Mouse (Mus musculus): ENCODE data around the gene Zfr2. TPM values are rescaled to one million over a fixed set of nuclear protein-coding genes. Genes with fewer than 3 reads are reported as not detected.

Gene Zfr2
- polyA plus RNA-seq, 1 experiment from 2014 or later, result 2.3 TPM

GRCm38 (mm10) chr10:81195300-81195699, 37.7 kb upstream of the Zfr2 start:
- H3K9me3 ChIP-seq (ENCODE audit: low read length), result no peaks in the 10 kb centered on the region
- H3K4me1 ChIP-seq (ENCODE audit: insufficient read depth, low read depth, low read length), result peaks cover 9% of the 10 kb centered on the region; the same call in 1 of the 2 replicates
- H3K4me2 ChIP-seq (replicated peaks; ENCODE audit: low read depth, low read length), result no peak overlapping the region
- TF ChIP-seq CTCF (IDR thresholded peaks at IDR 0.05) (no peak), EP300 (IDR thresholded peaks at IDR 0.05) (no peak)
- H3K36me3 ChIP-seq (ENCODE audit: insufficient read depth, low read length), result 0 out of 2 replicates have a peak, but pooled peaks cover 2% of the 10 kb centered on the region
- no peak for DNase-seq (ENCODE audit: low spot score)
- H3K27ac ChIP-seq (ENCODE audit: low read length), result no peak overlapping the region
- 47% methylated on average over 4 of the region's 4 CpGs for WGBS
- H3K4me3 ChIP-seq (ENCODE audit: low read depth, low read length), result no peak overlapping the region
- no peak overlapping the region for H3K9ac ChIP-seq (replicated peaks; ENCODE audit: low read depth)
- peaks cover 9% of the 10 kb centered on the region; the same call in 1 of the 2 replicates for H3K27me3 ChIP-seq (replicated peaks; ENCODE audit: insufficient read depth, low read length)
- no peak for ATAC-seq

- WGBS, result 54% methylated on average over 11 of the region's 11 CpGs
- H3K4me1 ChIP-seq (ENCODE audit: insufficient read depth, low read depth, low read length), result peaks cover 7% of the 10 kb centered on the region; the same call in 1 of the 2 replicates
- H3K9ac ChIP-seq (replicated peaks; ENCODE audit: low read depth), result no peak overlapping the region
- no peak overlapping the region for H3K27ac ChIP-seq (ENCODE audit: low read length)
- no peaks in the 10 kb centered on the region for H3K9me3 ChIP-seq (ENCODE audit: low read length)
- DNase-seq (ENCODE audit: low spot score), result no peak
- H3K4me2 ChIP-seq (replicated peaks; ENCODE audit: low read depth, low read length), result no peak overlapping the region
- H3K36me3 ChIP-seq (ENCODE audit: insufficient read depth, low read length), result no peaks in the 10 kb centered on the region
- H3K27me3 ChIP-seq (replicated peaks; ENCODE audit: insufficient read depth, low read length), result peaks cover 9% of the 10 kb centered on the region; the same call in 1 of the 2 replicates
- no peak for ATAC-seq
- H3K4me3 ChIP-seq (ENCODE audit: low read depth, low read length), result no peak overlapping the region
- TF ChIP-seq EP300 (IDR thresholded peaks at IDR 0.05), result no peak
- no peak for TF ChIP-seq CTCF (IDR thresholded peaks at IDR 0.05)
These were observed 36.4 kb upstream of the Zfr2 start for GRCm38 (mm10) chr10:81196470-81197065.

GRCm38 (mm10) chr10:81197305-81197704, 35.6 kb upstream of the Zfr2 start:
- no peaks in the 10 kb centered on the region for H3K9me3 ChIP-seq (ENCODE audit: low read length)
- H3K9ac ChIP-seq (replicated peaks; ENCODE audit: low read depth), result no peak overlapping the region
- peaks cover 9% of the 10 kb centered on the region; the same call in 1 of the 2 replicates for H3K27me3 ChIP-seq (replicated peaks; ENCODE audit: insufficient read depth, low read length)
- H3K27ac ChIP-seq (ENCODE audit: low read length), result no peak overlapping the region
- H3K4me2 ChIP-seq (replicated peaks; ENCODE audit: low read depth, low read length), result no peak overlapping the region
- DNase-seq (ENCODE audit: low spot score) (no peak), ATAC-seq (no peak)
- no peaks in the 10 kb centered on the region for H3K36me3 ChIP-seq (ENCODE audit: insufficient read depth, low read length)
- no peaks in the 10 kb centered on the region for H3K4me1 ChIP-seq (ENCODE audit: insufficient read depth, low read depth, low read length)
- no peak overlapping the region for H3K4me3 ChIP-seq (ENCODE audit: low read depth, low read length)
- 59% methylated on average over 6 of the region's 6 CpGs for WGBS
- TF ChIP-seq CTCF (IDR thresholded peaks at IDR 0.05) (no peak), EP300 (IDR thresholded peaks at IDR 0.05) (no peak)

GRCm38 (mm10) chr10:81198230-81198629, 34.7 kb upstream of the Zfr2 start:
- H3K9ac ChIP-seq (replicated peaks; ENCODE audit: low read depth), result no peak overlapping the region

GRCm38 (mm10) chr10:81198990-81199389, 34.0 kb upstream of the Zfr2 start:
- no peak overlapping the region for H3K4me2 ChIP-seq (replicated peaks; ENCODE audit: low read depth, low read length)
- H3K27me3 ChIP-seq (replicated peaks; ENCODE audit: insufficient read depth, low read length), result peaks cover 9% of the 10 kb centered on the region; the same call in 1 of the 2 replicates
- WGBS, result 77% methylated on average over 6 of the region's 6 CpGs
- no peaks in the 10 kb centered on the region for H3K9me3 ChIP-seq (ENCODE audit: low read length)
- no peaks in the 10 kb centered on the region for H3K4me1 ChIP-seq (ENCODE audit: insufficient read depth, low read depth, low read length)
- DNase-seq (ENCODE audit: low spot score) (no peak), ATAC-seq (no peak)
- H3K4me3 ChIP-seq (ENCODE audit: low read depth, low read length), result no peak overlapping the region
- no peak overlapping the region for H3K27ac ChIP-seq (ENCODE audit: low read length)
- TF ChIP-seq CTCF (IDR thresholded peaks at IDR 0.05), result no peak
- no peak for TF ChIP-seq EP300 (IDR thresholded peaks at IDR 0.05)
- no peak overlapping the region for H3K9ac ChIP-seq (replicated peaks; ENCODE audit: low read depth)
- H3K36me3 ChIP-seq (ENCODE audit: insufficient read depth, low read length), result no peaks in the 10 kb centered on the region

More at GRCm38 (mm10) chr10:81198230-81198629, 34.7 kb upstream of the Zfr2 start:
- Histone ChIP-seq H3K9me3 (ENCODE audit: low read length) (no peaks in the 10 kb centered on the region), H3K27me3 (replicated peaks; ENCODE audit: insufficient read depth, low read length) (peaks cover 9% of the 10 kb centered on the region; the same call in 1 of the 2 replicates), H3K27ac (ENCODE audit: low read length) (no peak overlapping the region), H3K4me2 (replicated peaks; ENCODE audit: low read depth, low read length) (no peak overlapping the region), H3K4me3 (ENCODE audit: low read depth, low read length) (no peak overlapping the region), H3K36me3 (ENCODE audit: insufficient read depth, low read length) (no peaks in the 10 kb centered on the region), H3K4me1 (ENCODE audit: insufficient read depth, low read depth, low read length) (no peaks in the 10 kb centered on the region)
- peak; percentile 79 for DNase-seq (ENCODE audit: low spot score)
- TF ChIP-seq EP300 (IDR thresholded peaks at IDR 0.05), result no peak
- peak; percentile 88 for TF ChIP-seq CTCF (IDR thresholded peaks at IDR 0.05)
- ATAC-seq, result no peak
- WGBS, result under 1% methylated on average over 9 of the region's 9 CpGs

GRCm38 (mm10) chr10:81200141-81200540, 32.8 kb upstream of the Zfr2 start:
- TF ChIP-seq CTCF (IDR thresholded peaks at IDR 0.05) (no peak), EP300 (IDR thresholded peaks at IDR 0.05) (no peak)
- no peak overlapping the region for H3K27ac ChIP-seq (ENCODE audit: low read length)
- H3K9ac ChIP-seq (replicated peaks; ENCODE audit: low read depth), result no peak overlapping the region
- no peaks in the 10 kb centered on the region for H3K36me3 ChIP-seq (ENCODE audit: insufficient read depth, low read length)
- peaks cover 4% of the 10 kb centered on the region; the same call in 1 of the 2 replicates for H3K27me3 ChIP-seq (replicated peaks; ENCODE audit: insufficient read depth, low read length)
- no peak overlapping the region for H3K4me3 ChIP-seq (ENCODE audit: low read depth, low read length)
- no peaks in the 10 kb centered on the region for H3K4me1 ChIP-seq (ENCODE audit: insufficient read depth, low read depth, low read length)
- no peak for ATAC-seq
- no peak for DNase-seq (ENCODE audit: low spot score)
- no peak overlapping the region for H3K4me2 ChIP-seq (replicated peaks; ENCODE audit: low read depth, low read length)
- 77% methylated on average over 13 of the region's 13 CpGs for WGBS
- no peaks in the 10 kb centered on the region for H3K9me3 ChIP-seq (ENCODE audit: low read length)

Measured in lung, postnatal 0 days (tissue).